ENCODE assay signal across 22 mouse cellular contexts in genomic region chr8:62034351-62034750, GRCm38 (mm10).
DNase-seq lines count a peak whose midpoint lies in the region; ATAC-seq and TF ChIP-seq lines count a peak whose summit lies in the region.
"Had no signal": no experiment of that assay in that cellular context is flagged by ENCODE, and none has a peak within 500 bp of the region (broad histone marks: within the 10 kb centered on the region; RNA-seq: fewer than 3 reads in every experiment).

No protein-coding gene starts in this region.

- DNase-seq in forebrain, postnatal 0 days, result no peak
- no peak for DNase-seq in forebrain, embryonic 10.5 days (ENCODE audit: extremely low spot score, low spot score)
- DNase-seq in hindbrain, postnatal 0 days (ENCODE audit: low spot score), result peak; percentile 2
- no peak for DNase-seq in hindbrain, embryonic 14.5 days (ENCODE audit: low spot score)
- DNase-seq in lung, embryonic 14.5 days, result peak; percentile 6
- DNase-seq in lung, adult 2 months, result no peak
- DNase-seq in ovary, postnatal 14 days (ENCODE audit: low spot score), result no peak
- DNase-seq: adrenal gland, postnatal 25 days; cerebellum, adult 11 months; kidney, adult 11 months; kidney, postnatal 36 days; right cerebral cortex, postnatal 25 days had no signal

- H3K4me3 ChIP-seq in forebrain, postnatal 0 days (ENCODE audit: low read depth, low read length), result no peak overlapping the region
- H3K4me3 ChIP-seq in forebrain, embryonic 10.5 days, result no peak overlapping the region
- no peak overlapping the region for H3K4me3 ChIP-seq in hindbrain, postnatal 0 days (ENCODE audit: low read length)
- H3K4me3 ChIP-seq in hindbrain, embryonic 14.5 days (replicated peaks; ENCODE audit: low read length), result no peak overlapping the region
- H3K4me3 ChIP-seq in lung, embryonic 14.5 days (ENCODE audit: low read depth, low read length), result no peak overlapping the region
- no peak overlapping the region for H3K4me3 ChIP-seq in lung, adult 2 months (replicated peaks; ENCODE audit: extremely low read depth, low read depth, low read length)
- H3K4me3 ChIP-seq: embryonic facial prominence, embryonic 13.5 days; heart, embryonic 15.5 days; hindbrain, embryonic 15.5 days; liver, embryonic 12.5 days; megakaryocyte, embryonic 14.5 days; midbrain, embryonic 15.5 days; neural tube, embryonic 15.5 days had no signal

- H3K9me3 ChIP-seq in forebrain, postnatal 0 days (ENCODE audit: low read length), result no peaks in the 10 kb centered on the region
- no peaks in the 10 kb centered on the region for H3K9me3 ChIP-seq in forebrain, embryonic 10.5 days
- H3K9me3 ChIP-seq in hindbrain, postnatal 0 days (ENCODE audit: low read length), result no peaks in the 10 kb centered on the region
- 0 out of 2 replicates have a peak, but pooled peaks cover 3% of the 10 kb centered on the region for H3K9me3 ChIP-seq in hindbrain, embryonic 14.5 days (ENCODE audit: control insufficient read depth, low read length)
- H3K9me3 ChIP-seq in lung, embryonic 14.5 days (ENCODE audit: low read depth, low read length), result no peaks in the 10 kb centered on the region
- H3K9me3 ChIP-seq: embryonic facial prominence, embryonic 13.5 days; heart, embryonic 15.5 days; hindbrain, embryonic 15.5 days; liver, embryonic 12.5 days; megakaryocyte, embryonic 14.5 days; midbrain, embryonic 15.5 days; neural tube, embryonic 15.5 days had no signal

- H3K27me3 ChIP-seq in forebrain, postnatal 0 days (ENCODE audit: insufficient read depth, low read length), result no peaks in the 10 kb centered on the region
- H3K27me3 ChIP-seq in forebrain, embryonic 10.5 days (ENCODE audit: poor library complexity, severe bottlenecking), result no peaks in the 10 kb centered on the region
- H3K27me3 ChIP-seq in hindbrain, postnatal 0 days (ENCODE audit: insufficient read depth, low read length), result no peaks in the 10 kb centered on the region
- H3K27me3 ChIP-seq in hindbrain, embryonic 14.5 days (ENCODE audit: control insufficient read depth, insufficient read depth, low read length), result no peaks in the 10 kb centered on the region
- H3K27me3 ChIP-seq in lung, embryonic 14.5 days (ENCODE audit: insufficient read depth, low read length), result no peaks in the 10 kb centered on the region
- H3K27me3 ChIP-seq: embryonic facial prominence, embryonic 13.5 days; heart, embryonic 15.5 days; hindbrain, embryonic 15.5 days; liver, embryonic 12.5 days; megakaryocyte, embryonic 14.5 days; midbrain, embryonic 15.5 days; neural tube, embryonic 15.5 days had no signal

- TF ChIP-seq CTCF in forebrain, postnatal 0 days (IDR thresholded peaks at IDR 0.05; ENCODE audit: low read depth), result peak; percentile 26
- peak; percentile 41 for TF ChIP-seq CTCF in hindbrain, postnatal 0 days (IDR thresholded peaks at IDR 0.05; ENCODE audit: low read depth)
- TF ChIP-seq CTCF in lung, embryonic 14.5 days (IDR thresholded peaks at IDR 0.05; ENCODE audit: low read depth), result peak; percentile 26
- TF ChIP-seq CTCF in lung, adult 2 months (IDR thresholded peaks at IDR 0.05; ENCODE audit: insufficient read depth, low read length), result no peak

- no peak for TF ChIP-seq POLR2A in lung, adult 2 months (IDR thresholded peaks at IDR 0.05; ENCODE audit: borderline replicate concordance, extremely low read depth, low read depth, low read length)

- no peak overlapping the region for H3K27ac ChIP-seq in forebrain, postnatal 0 days (ENCODE audit: low read depth, low read length)
- no peak overlapping the region for H3K27ac ChIP-seq in forebrain, embryonic 10.5 days
- no peak overlapping the region for H3K27ac ChIP-seq in hindbrain, postnatal 0 days
- H3K27ac ChIP-seq in hindbrain, embryonic 14.5 days, result no peak overlapping the region
- H3K27ac ChIP-seq in lung, embryonic 14.5 days (ENCODE audit: low read depth), result no peak overlapping the region
- H3K27ac ChIP-seq: embryonic facial prominence, embryonic 13.5 days; heart, embryonic 15.5 days; hindbrain, embryonic 15.5 days; liver, embryonic 12.5 days; midbrain, embryonic 15.5 days; neural tube, embryonic 15.5 days had no signal

- no peaks in the 10 kb centered on the region for H3K36me3 ChIP-seq in forebrain, postnatal 0 days (ENCODE audit: insufficient read depth)
- no peaks in the 10 kb centered on the region for H3K36me3 ChIP-seq in forebrain, embryonic 10.5 days (replicated peaks)
- H3K36me3 ChIP-seq in hindbrain, postnatal 0 days (ENCODE audit: insufficient read depth, low read length), result no peaks in the 10 kb centered on the region
- H3K36me3 ChIP-seq in hindbrain, embryonic 14.5 days (replicated peaks; ENCODE audit: control insufficient read depth, insufficient read depth), result no peaks in the 10 kb centered on the region
- H3K36me3 ChIP-seq in lung, embryonic 14.5 days (ENCODE audit: insufficient read depth), result no peaks in the 10 kb centered on the region
- H3K36me3 ChIP-seq: embryonic facial prominence, embryonic 13.5 days; heart, embryonic 15.5 days; hindbrain, embryonic 15.5 days; liver, embryonic 12.5 days; midbrain, embryonic 15.5 days; neural tube, embryonic 15.5 days had no signal

- no peak overlapping the region for H3K4me2 ChIP-seq in forebrain, postnatal 0 days (ENCODE audit: low read depth)
- H3K4me2 ChIP-seq in hindbrain, postnatal 0 days (ENCODE audit: low read depth, low read length), result no peak overlapping the region
- no peak overlapping the region for H3K4me2 ChIP-seq in hindbrain, embryonic 14.5 days (replicated peaks)
- H3K4me2 ChIP-seq in lung, embryonic 14.5 days, result no peak overlapping the region
- H3K4me2 ChIP-seq: embryonic facial prominence, embryonic 13.5 days; heart, embryonic 15.5 days; hindbrain, embryonic 15.5 days; liver, embryonic 12.5 days; midbrain, embryonic 15.5 days; neural tube, embryonic 15.5 days had no signal

- 78% methylated on average over 3 of the region's 3 CpGs for WGBS in forebrain, postnatal 0 days
- 79% methylated on average over 3 of the region's 3 CpGs for WGBS in forebrain, embryonic 10.5 days
- WGBS in hindbrain, postnatal 0 days, result 68% methylated on average over 3 of the region's 3 CpGs
- 60% methylated on average over 3 of the region's 3 CpGs for WGBS in hindbrain, embryonic 14.5 days
- 60% methylated on average over 3 of the region's 3 CpGs for WGBS in lung, embryonic 14.5 days
- 65% methylated on average over 3 of the region's 3 CpGs for WGBS in lung, adult 2 months

- no peaks in the 10 kb centered on the region for H3K4me1 ChIP-seq in forebrain, postnatal 0 days (ENCODE audit: insufficient read depth)
- H3K4me1 ChIP-seq in forebrain, embryonic 10.5 days, result no peaks in the 10 kb centered on the region
- no peaks in the 10 kb centered on the region for H3K4me1 ChIP-seq in hindbrain, postnatal 0 days (ENCODE audit: insufficient read depth, low read length)
- H3K4me1 ChIP-seq in hindbrain, embryonic 14.5 days (replicated peaks; ENCODE audit: control insufficient read depth, insufficient read depth, low read length), result no peaks in the 10 kb centered on the region
- H3K4me1 ChIP-seq in lung, embryonic 14.5 days (ENCODE audit: insufficient read depth), result no peaks in the 10 kb centered on the region
- H3K4me1 ChIP-seq in lung, adult 2 months (ENCODE audit: control insufficient read depth, insufficient read depth, low read length), result no peaks in the 10 kb centered on the region
- H3K4me1 ChIP-seq: embryonic facial prominence, embryonic 13.5 days; heart, embryonic 15.5 days; hindbrain, embryonic 15.5 days; liver, embryonic 12.5 days; megakaryocyte, embryonic 14.5 days; midbrain, embryonic 15.5 days; neural tube, embryonic 15.5 days had no signal

- no peak for ATAC-seq in forebrain, postnatal 0 days
- no peak for ATAC-seq in hindbrain, postnatal 0 days
- ATAC-seq in hindbrain, embryonic 14.5 days (ENCODE audit: low FRiP score), result no peak
- ATAC-seq in lung, embryonic 14.5 days (ENCODE audit: insufficient read depth), result no peak
- peak; percentile 47; the same call in 1 of the 2 replicates for ATAC-seq in megakaryocyte, adult 5-6 weeks (ENCODE audit: poor library complexity, severe bottlenecking)
- ATAC-seq: CD4-positive, CD25-positive, alpha-beta regulatory T cell, adult 4 months; forebrain, embryonic 16.5 days; liver, embryonic 12.5 days; midbrain, embryonic 15.5 days had no signal

- no peak overlapping the region for H3K9ac ChIP-seq in forebrain, postnatal 0 days
- H3K9ac ChIP-seq in hindbrain, postnatal 0 days (replicated peaks; ENCODE audit: low read length), result no peak overlapping the region
- no peak overlapping the region for H3K9ac ChIP-seq in hindbrain, embryonic 14.5 days
- H3K9ac ChIP-seq in lung, embryonic 14.5 days, result no peak overlapping the region
- H3K9ac ChIP-seq: embryonic facial prominence, embryonic 13.5 days; heart, embryonic 15.5 days; hindbrain, embryonic 15.5 days; liver, embryonic 12.5 days; midbrain, embryonic 15.5 days; neural tube, embryonic 15.5 days had no signal

Comparison
In these comparisons a context has a peak if more than half of its experiments do, and no peak if none do; other contexts are left out.
1. DNase-seq: peak in hindbrain, postnatal 0 days (single experiment) and lung, embryonic 14.5 days (single experiment); none in forebrain, postnatal 0 days (single experiment), forebrain, embryonic 10.5 days (single experiment), hindbrain, embryonic 14.5 days (single experiment), lung, adult 2 months (single experiment) and ovary, postnatal 14 days (single experiment).